Mouse (Mus musculus): ENCODE measurements at regions not wholly inside any gene's neighbourhood (a gene's known extent, or its start where the extent isn't known, plus 50 kb on each side); places are given as distances from the start of the nearest gene placed in this dataset.

DNA sequence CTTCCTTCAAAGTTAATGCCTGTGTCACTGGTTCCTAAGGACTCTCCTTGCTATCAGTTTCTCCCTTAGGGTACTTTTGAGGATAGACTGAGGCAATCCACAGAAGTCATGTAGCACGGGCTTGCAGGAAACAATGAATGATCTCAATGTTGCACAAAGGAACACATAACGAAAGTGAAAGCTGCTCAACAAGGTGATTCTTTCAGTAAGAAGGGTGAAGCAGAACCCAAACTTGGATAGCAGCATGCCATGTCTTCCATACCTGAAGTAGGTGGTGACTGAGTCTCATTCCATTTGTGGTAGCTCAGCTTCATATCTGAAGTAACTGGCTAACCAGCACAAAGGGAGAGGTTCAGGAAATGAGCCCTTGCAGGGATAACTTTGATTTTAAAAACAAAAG, 325.7 kb downstream of the H2al1j start:
- TF ChIP-seq CTCF (IDR thresholded peaks at IDR 0.05; ENCODE audit: extremely low read depth, insufficient read length, insufficient replicate concordance, low read depth, low read length) (no peak), POLR2A (IDR thresholded peaks at IDR 0.05; ENCODE audit: low read depth, low read length) (no peak)
